Mouse (Mus musculus) erythroblast, embryonic 14.5 days (primary cell): ENCODE measurements around the gene Acer3. TPM values are rescaled to one million over a fixed set of nuclear protein-coding genes. Genes with fewer than 3 reads are reported as not detected.

Experiments
- H3K27me3 ChIP-seq: 2 replicates; pipeline ENCODE4 v1.6.1; 2012; ENCODE audit warnings: inconsistent platforms; ENCODE audit not compliant: control insufficient read depth
- H3K36me3 ChIP-seq: 2 replicates; pipeline ENCODE4 v1.6.1; 2012; ENCODE audit warnings: mild to moderate bottlenecking, inconsistent platforms; ENCODE audit not compliant: control insufficient read depth
- H3K4me1 ChIP-seq: 2 replicates; pipeline ENCODE4 v1.6.1; 2012; ENCODE audit warnings: inconsistent platforms; ENCODE audit not compliant: control insufficient read depth
- H3K4me3 ChIP-seq: replicated peaks from 2 replicates; pipeline ENCODE3; 2012; ENCODE audit warnings: moderate library complexity, mild to moderate bottlenecking, inconsistent platforms
- H3K9me3 ChIP-seq: 2 replicates; pipeline ENCODE4 v1.6.1; 2012; ENCODE audit warnings: low read length, inconsistent platforms, mixed read lengths; ENCODE audit not compliant: control insufficient read depth
- GATA1 ChIP-seq: IDR thresholded peaks from 2 replicates; pipeline ENCODE4 v1.6.1; 2012; ENCODE audit warnings: low read length, inconsistent platforms, mixed read lengths
- TAL1 ChIP-seq: IDR thresholded peaks from 3 replicates; pipeline ENCODE4 v1.6.1; 2012; ENCODE audit warnings: low read length, inconsistent platforms, mixed read lengths
- polyA plus RNA-seq: library from polyadenylated mRNA; stranded (reverse); fragments of >175 nt; gene quantifications from 2 replicates; pipeline ENCODE4 v1.2.3, GENCODE M21; 2012

Acer3 gene
- polyA plus RNA-seq, 1 experiment, result 0.15 TPM

DNA sequence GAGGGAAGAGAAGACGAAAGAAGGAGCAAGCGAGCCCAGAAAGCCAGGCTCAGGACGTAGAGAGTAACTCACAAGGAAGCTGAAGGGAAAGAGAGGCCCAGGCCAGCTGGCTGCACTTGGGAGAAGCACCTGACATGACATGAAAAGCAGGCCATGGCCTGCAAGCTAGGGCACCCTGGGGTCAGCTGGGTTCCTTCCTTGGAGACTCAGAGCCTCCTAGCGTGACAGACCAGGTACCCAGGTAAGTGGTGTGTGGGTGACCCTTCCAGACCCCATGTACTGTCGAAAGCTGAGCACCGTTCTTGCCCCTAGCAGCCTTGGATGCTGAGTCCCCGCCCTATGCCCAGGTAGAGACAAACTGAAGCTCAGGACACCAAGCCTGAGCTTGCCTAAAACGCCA lies 148.3 kb downstream of the Acer3 start:
- H3K27me3 ChIP-seq, result no peaks in the 10 kb centered on the region
- no peaks in the 10 kb centered on the region for H3K9me3 ChIP-seq
- H3K4me1 ChIP-seq, result peaks cover 96% of the 10 kb centered on the region
- peaks cover 80% of the 10 kb centered on the region for H3K36me3 ChIP-seq
- TF ChIP-seq TAL1 (no peak), GATA1 (no peak)
- peak overlapping the region; percentile 15 for H3K4me3 ChIP-seq

DNA sequence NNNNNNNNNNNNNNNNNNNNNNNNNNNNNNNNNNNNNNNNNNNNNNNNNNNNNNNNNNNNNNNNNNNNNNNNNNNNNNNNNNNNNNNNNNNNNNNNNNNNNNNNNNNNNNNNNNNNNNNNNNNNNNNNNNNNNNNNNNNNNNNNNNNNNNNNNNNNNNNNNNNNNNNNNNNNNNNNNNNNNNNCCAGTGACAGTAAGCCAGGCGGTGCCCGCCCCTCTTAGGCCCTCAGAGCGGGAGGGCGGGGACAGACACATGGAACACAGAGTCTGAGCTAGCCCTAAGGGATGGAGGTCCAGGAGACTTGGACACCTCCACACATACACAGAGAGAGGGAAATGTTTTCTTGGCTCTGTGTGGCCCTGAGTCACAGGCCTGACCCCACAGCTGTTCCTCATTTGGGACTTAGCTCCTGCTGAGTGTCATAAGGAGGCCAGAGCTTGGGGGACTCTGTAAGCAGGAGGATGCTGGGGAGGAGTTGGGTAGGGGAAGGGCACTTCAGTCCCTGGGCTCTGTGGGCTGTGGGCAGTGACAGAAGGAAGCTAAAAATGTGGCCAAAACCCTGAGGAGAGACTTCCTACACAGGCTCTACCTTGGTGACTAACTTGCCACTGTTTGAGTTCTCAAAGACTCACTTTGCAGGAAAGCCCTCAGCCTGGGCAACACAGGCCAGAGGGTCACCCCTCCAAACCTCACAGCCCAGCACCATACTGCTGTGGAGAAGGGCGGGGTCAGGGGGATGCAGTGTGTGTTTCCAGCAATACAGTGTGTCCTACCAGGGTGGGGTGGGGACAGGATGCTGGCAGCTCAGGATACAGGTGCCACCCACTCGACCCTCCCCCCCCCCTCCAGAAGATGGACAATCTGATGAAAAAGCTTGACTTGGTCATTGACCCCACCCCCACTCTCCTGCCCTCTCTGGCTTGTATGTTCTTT lies 149.6 kb downstream of the Acer3 start:
- Histone ChIP-seq H3K4me3 (peak overlapping the region; percentile 62), H3K4me1 (peaks cover 89% of the 10 kb centered on the region)

GRCm38 (mm10) chr7:98164999-98165528 lies 155.9 kb downstream of the Acer3 start:
- peak overlapping the region; percentile 35 for H3K4me3 ChIP-seq
- peaks cover 86% of the 10 kb centered on the region for H3K4me1 ChIP-seq

More for the DNA sequence above, 149.6 kb downstream of the Acer3 start:
- peaks cover 81% of the 10 kb centered on the region for H3K36me3 ChIP-seq
- no peaks in the 10 kb centered on the region for H3K27me3 ChIP-seq
- TF ChIP-seq TAL1 (no peak), GATA1 (0 out of 2 replicates have a peak, but pooled peaks have one; percentile 8)
- H3K9me3 ChIP-seq, result no peaks in the 10 kb centered on the region

GRCm38 (mm10) chr7:98164382-98164998 lies 156.5 kb downstream of the Acer3 start:
- Histone ChIP-seq H3K36me3 (peaks cover 86% of the 10 kb centered on the region), H3K9me3 (no peaks in the 10 kb centered on the region), H3K27me3 (no peaks in the 10 kb centered on the region), H3K4me1 (peaks cover 86% of the 10 kb centered on the region), H3K4me3 (no peak overlapping the region)
- TF ChIP-seq TAL1 (no peak), GATA1 (no peak)

More at GRCm38 (mm10) chr7:98164999-98165528, 155.9 kb downstream of the Acer3 start:
- Histone ChIP-seq H3K36me3 (peaks cover 86% of the 10 kb centered on the region), H3K9me3 (no peaks in the 10 kb centered on the region), H3K27me3 (no peaks in the 10 kb centered on the region)
- TF ChIP-seq TAL1 (no peak), GATA1 (no peak)

GRCm38 (mm10) chr7:98163700-98164099 lies 157.3 kb downstream of the Acer3 start:
- TF ChIP-seq GATA1, result no peak
- TF ChIP-seq TAL1, result no peak
- peaks cover 87% of the 10 kb centered on the region for H3K4me1 ChIP-seq
- no peak overlapping the region for H3K4me3 ChIP-seq
- no peaks in the 10 kb centered on the region for H3K9me3 ChIP-seq
- H3K36me3 ChIP-seq, result peaks cover 88% of the 10 kb centered on the region
- H3K27me3 ChIP-seq, result no peaks in the 10 kb centered on the region

GRCm38 (mm10) chr7:98162239-98162638 lies 158.8 kb downstream of the Acer3 start:
- Histone ChIP-seq H3K36me3 (peaks cover 94% of the 10 kb centered on the region), H3K4me3 (no peak overlapping the region), H3K4me1 (peaks cover 94% of the 10 kb centered on the region), H3K27me3 (no peaks in the 10 kb centered on the region), H3K9me3 (no peaks in the 10 kb centered on the region)
- no peak for TF ChIP-seq GATA1
- no peak for TF ChIP-seq TAL1

DNA sequence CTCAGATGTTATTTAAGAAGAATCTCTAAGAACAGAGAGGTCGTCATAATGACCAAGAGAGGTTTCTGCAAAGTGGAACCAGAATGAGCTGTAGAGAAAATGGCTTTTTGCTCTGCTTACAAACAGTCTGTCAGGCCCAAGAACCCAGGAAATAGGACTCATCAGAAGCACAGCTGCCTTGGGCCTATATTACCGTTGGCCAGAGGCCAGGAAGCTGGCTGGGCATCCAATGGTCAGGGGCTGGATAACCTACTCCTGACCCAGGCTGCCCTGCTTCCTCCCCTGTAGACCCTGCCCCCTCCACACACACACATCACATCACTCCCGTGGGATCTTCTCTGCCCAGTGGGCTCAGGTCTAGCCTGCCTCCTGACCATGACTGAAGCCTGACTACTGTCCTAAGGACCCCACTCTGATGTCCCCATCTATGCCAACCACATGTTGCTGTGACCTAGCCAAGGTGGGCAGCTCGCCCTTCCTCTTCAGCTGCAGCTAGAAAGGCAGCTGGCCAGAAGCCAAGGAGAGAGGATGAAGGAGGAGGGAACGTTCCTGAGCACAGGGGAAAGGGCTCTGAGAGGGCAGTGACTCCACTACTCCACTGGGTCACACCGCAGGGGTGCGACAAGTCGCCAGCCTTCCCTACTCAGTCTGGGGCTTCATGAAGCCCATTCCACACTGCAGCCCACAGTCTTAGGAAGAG lies 160.8 kb downstream of the Acer3 start:
- Histone ChIP-seq H3K36me3 (peaks cover 96% of the 10 kb centered on the region), H3K4me1 (peaks cover 98% of the 10 kb centered on the region)

DNA sequence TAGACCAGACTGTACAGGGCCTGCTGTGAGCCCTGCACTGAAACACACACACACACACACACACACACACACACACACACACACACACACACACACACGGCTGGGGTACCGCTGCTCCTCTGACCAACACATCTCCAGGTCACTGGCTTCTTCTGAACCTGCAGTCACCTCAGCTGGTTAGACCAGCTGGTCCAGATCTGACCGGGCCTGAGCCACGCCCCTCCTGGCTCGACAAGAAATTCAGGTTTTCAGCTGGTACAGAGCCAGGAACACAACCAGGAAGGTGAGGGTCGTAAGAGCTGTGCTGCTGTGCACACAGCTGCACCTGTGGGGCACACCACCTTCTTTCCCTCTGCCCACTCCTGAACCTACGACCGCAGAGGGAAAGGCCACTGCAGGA lies 162.5 kb downstream of the Acer3 start:
- H3K4me1 ChIP-seq, result peaks cover 87% of the 10 kb centered on the region
- peak overlapping the region; percentile 60 for H3K4me3 ChIP-seq
- peaks cover 96% of the 10 kb centered on the region for H3K36me3 ChIP-seq
- no peaks in the 10 kb centered on the region for H3K27me3 ChIP-seq
- H3K9me3 ChIP-seq, result no peaks in the 10 kb centered on the region
- TF ChIP-seq TAL1 (no peak), GATA1 (no peak)

More for the DNA sequence above, 160.8 kb downstream of the Acer3 start:
- Histone ChIP-seq H3K27me3 (no peaks in the 10 kb centered on the region), H3K9me3 (no peaks in the 10 kb centered on the region), H3K4me3 (no peak overlapping the region)
- TF ChIP-seq TAL1 (no peak), GATA1 (no peak)
